Mouse (Mus musculus) R1 (cell line): ENCODE measurements around the gene Zrsr2.

Experiments used
- DNase-seq: peaks from one replicate; pipeline ENCODE4 v3.0.0-alpha.2; 2018; ENCODE audit warnings: low read depth, low spot score

The Zrsr2 gene

DNA sequence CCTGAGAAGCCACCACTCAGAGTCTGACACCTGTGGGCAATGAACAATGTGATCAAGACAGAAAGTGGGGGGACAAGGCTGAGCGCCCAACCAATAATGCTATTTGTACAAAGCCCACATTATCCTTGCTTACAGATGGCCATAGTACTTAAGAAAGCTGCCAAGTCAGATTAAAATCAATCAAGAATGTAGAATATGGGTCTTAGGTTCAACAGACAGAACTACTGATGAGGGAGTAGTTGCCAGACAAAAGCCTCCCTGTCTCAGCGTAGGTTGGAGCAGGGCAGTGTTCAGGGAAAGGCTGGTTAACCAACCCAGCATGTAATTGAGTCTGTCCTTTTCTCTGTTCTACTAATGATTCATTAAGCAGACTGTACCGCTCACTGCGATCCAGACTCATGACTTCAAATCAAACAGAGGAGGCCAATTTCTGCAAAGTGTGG lies 72.9 kb downstream of the Zrsr2 start:
- no peak for DNase-seq
